Mouse (Mus musculus): Measurements from ENCODE around the gene Mup10. TPM values are rescaled to one million over a fixed set of nuclear protein-coding genes. Genes with fewer than 3 reads are reported as not detected.
"Not testable (repeated sequence)": the region's sequence is repeated elsewhere in the genome, so short reads cannot be mapped to it uniquely, and the experiment has no call there.

Mup10 gene
- not detected in 2 replicates for polyA plus RNA-seq (2015; fragmentation: Nextera tagmentation; extraction: Ambion mirVana)

- H3K4me3 ChIP-seq (ENCODE audit: low read depth, low read length); H3K27me3 ChIP-seq (ENCODE audit: control insufficient read depth, insufficient read depth, low read depth, low read length); H3K4me1 ChIP-seq (ENCODE audit: control insufficient read depth, low read depth, low read length); H3K4me2 ChIP-seq (ENCODE audit: low read depth, low read length); H3K36me3 ChIP-seq (ENCODE audit: control insufficient read depth, insufficient read depth); H3K27ac ChIP-seq (ENCODE audit: low read length); ATAC-seq (ENCODE audit: low read depth); H3K9ac ChIP-seq (ENCODE audit: low read depth, low read length); H3K9me3 ChIP-seq (replicated peaks; ENCODE audit: control insufficient read depth, low read length): not testable (repeated sequence)
- WGBS (ENCODE audit: insufficient replicate concordance), result 59% methylated on average over 2 of the region's 2 CpGs
Observed at GRCm38 (mm10) chr4:60582099-60582498, at the start of gene Mup10. TSS of gene Mup10 (minus strand) at chr4:60582199.

Other genes with a start within 250 kb of the Mup10 start
- gene Mup9, start 160.2 kb downstream of the Mup10 start, polyA plus RNA-seq (2015; fragmentation: Nextera tagmentation; extraction: Ambion mirVana), result not detected in 2 replicates
- gene Mup1, start 80.2 kb downstream of the Mup10 start, polyA plus RNA-seq (2015; fragmentation: Nextera tagmentation; extraction: Ambion mirVana), result not detected in 2 replicates
- gene Mup11, start 80.2 kb upstream of the Mup10 start, polyA plus RNA-seq (2015; fragmentation: Nextera tagmentation; extraction: Ambion mirVana), result not detected in 2 replicates
- gene Mup12, start 159.1 kb upstream of the Mup10 start, polyA plus RNA-seq (2015; fragmentation: Nextera tagmentation; extraction: Ambion mirVana), result not detected in 2 replicates
- gene Mup22, start 239.3 kb upstream of the Mup10 start, polyA plus RNA-seq (2015; fragmentation: Nextera tagmentation; extraction: Ambion mirVana), result not detected in 2 replicates

All from liver, embryonic 16.5 days (tissue).